Mouse (Mus musculus) CD4-positive, CD25-positive, alpha-beta regulatory T cell, adult 4 months (primary cell): Measurements from ENCODE around the gene Fer1l5. TPM values are rescaled to one million over a fixed set of nuclear protein-coding genes. Genes with fewer than 3 reads are reported as not detected.

ENCODE experiments used
- ATAC-seq: one replicate; pipeline ENCODE4 v1.8.0; 2017
- polyA plus RNA-seq, 2 experiments: library from polyadenylated mRNA; unstranded; fragments of 100-300 nt; shearing (Covaris generic); gene quantifications; one replicate each; pipeline ENCODE4 v1.2.1; 2017

The Fer1l5 gene
- polyA plus RNA-seq, 2 experiments from 2014 or later, result 0.48 to 0.67 TPM

- no peak for ATAC-seq
Measured at GRCm38 (mm10) chr1:36432999-36433398, 60.9 kb downstream of the Fer1l5 start.

- no peak for ATAC-seq
Measured at GRCm38 (mm10) chr1:36433616-36434015, 61.5 kb downstream of the Fer1l5 start.

- no peak for ATAC-seq
Measured at GRCm38 (mm10) chr1:36435071-36435470, 63.0 kb downstream of the Fer1l5 start.

GRCm38 (mm10) chr1:36436515-36436914 is 64.4 kb downstream of the Fer1l5 start:
- ATAC-seq, result no peak

- ATAC-seq, result no peak
Measured at GRCm38 (mm10) chr1:36437223-36437622, 65.1 kb downstream of the Fer1l5 start.

- no peak for ATAC-seq
Measured at GRCm38 (mm10) chr1:36441101-36441500, 69.0 kb downstream of the Fer1l5 start.

- peak; percentile 100 for ATAC-seq
Measured at GRCm38 (mm10) chr1:36444471-36445464, 72.7 kb downstream of the Fer1l5 start, which contains the start of gene Lman2l. TSS of gene Lman2l (minus strand) at chr1:36445271.

- ATAC-seq, result no peak
Measured at GRCm38 (mm10) chr1:36445508-36445907, 73.4 kb downstream of the Fer1l5 start.

- ATAC-seq, result no peak
Measured at GRCm38 (mm10) chr1:36446106-36446824, 74.2 kb downstream of the Fer1l5 start.

GRCm38 (mm10) chr1:36446841-36447240 is 74.8 kb downstream of the Fer1l5 start:
- no peak for ATAC-seq

- ATAC-seq, result no peak
Measured at GRCm38 (mm10) chr1:36454055-36454815, 82.1 kb downstream of the Fer1l5 start.

GRCm38 (mm10) chr1:36457388-36458014 is 85.4 kb downstream of the Fer1l5 start:
- no peak for ATAC-seq

- ATAC-seq, result no peak
Measured at GRCm38 (mm10) chr1:36458169-36458568, 86.1 kb downstream of the Fer1l5 start.

GRCm38 (mm10) chr1:36461829-36462228 is 89.7 kb downstream of the Fer1l5 start:
- ATAC-seq, result peak; percentile 75

- ATAC-seq, result no peak
Measured at GRCm38 (mm10) chr1:36465641-36466160, 93.6 kb downstream of the Fer1l5 start.

- ATAC-seq, result no peak
Measured at GRCm38 (mm10) chr1:36467446-36467845, 95.4 kb downstream of the Fer1l5 start.

GRCm38 (mm10) chr1:36469811-36470444 is 97.8 kb downstream of the Fer1l5 start:
- no peak for ATAC-seq

GRCm38 (mm10) chr1:36471181-36472105 is 99.4 kb downstream of the Fer1l5 start, which contains the start of gene Cnnm4:
TSS of gene Cnnm4 (plus strand) at chr1:36471620.
- ATAC-seq, result peak; percentile 85
